In the genomic region with DNA sequence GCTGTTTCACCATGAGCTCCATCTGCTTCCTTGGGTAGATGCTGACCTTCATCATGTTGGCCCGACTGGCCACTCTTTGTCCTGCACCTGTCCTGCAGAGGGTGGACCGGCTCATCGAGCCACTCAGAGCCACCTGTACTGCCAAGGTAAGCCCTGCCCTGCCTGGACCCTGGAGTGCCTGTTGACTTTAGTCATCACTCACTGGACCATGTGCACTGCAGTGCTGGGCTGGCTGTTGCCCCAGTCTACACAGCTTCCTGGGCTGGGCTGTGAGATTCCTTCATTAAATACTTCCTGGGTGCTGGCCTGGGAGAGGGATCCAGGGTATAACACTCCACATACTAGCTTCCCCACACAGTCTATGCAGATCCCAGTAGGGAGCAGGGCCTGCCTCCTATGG, we compare ENCODE assay signal across 20 mouse cellular contexts. TPM values are rescaled to one million over a fixed set of nuclear protein-coding genes. Genes with fewer than 3 reads are reported as not detected.
DNase-seq lines count a peak whose midpoint lies in the region; ATAC-seq and TF ChIP-seq lines count a peak whose summit lies in the region.
"Had no signal": no experiment of that assay in that cellular context is flagged by ENCODE, and none has a peak within 500 bp of the region (broad histone marks: within the 10 kb centered on the region; RNA-seq: fewer than 3 reads in every experiment).

No protein-coding gene starts in this region.

- TF ChIP-seq POLR2A in lung, adult 2 months (IDR thresholded peaks at IDR 0.05; ENCODE audit: borderline replicate concordance, extremely low read depth, low read depth, low read length), result no peak

- WGBS in lung, adult 2 months, result 65% methylated on average over 3 of the region's 3 CpGs
- WGBS in stomach, postnatal 0 days, result 78% methylated on average over 3 of the region's 3 CpGs
- 93% methylated on average over 3 of the region's 3 CpGs for WGBS in kidney, embryonic 15.5 days

- H3K4me2 ChIP-seq in stomach, postnatal 0 days (replicated peaks; ENCODE audit: low read depth), result no peak overlapping the region
- H3K4me2 ChIP-seq in kidney, embryonic 15.5 days, result no peak overlapping the region
- H3K4me2 ChIP-seq: embryonic facial prominence, embryonic 13.5 days; forebrain, embryonic 13.5 days; heart, embryonic 12.5 days had no signal

- H3K9me3 ChIP-seq in stomach, postnatal 0 days (ENCODE audit: control insufficient read depth, low read length), result no peaks in the 10 kb centered on the region
- no peaks in the 10 kb centered on the region for H3K9me3 ChIP-seq in kidney, embryonic 15.5 days (replicated peaks)
- H3K9me3 ChIP-seq: embryonic facial prominence, embryonic 13.5 days; forebrain, embryonic 13.5 days; heart, embryonic 12.5 days; hindbrain, embryonic 10.5 days had no signal

- ATAC-seq in erythroblast, adult 5-6 weeks (replicated peaks; ENCODE audit: low FRiP score, poor library complexity, severe bottlenecking), result 0 out of 2 replicates have a peak, but pooled peaks have one; percentile 20
- peak; percentile 81 for ATAC-seq in stomach, postnatal 0 days (ENCODE audit: low FRiP score, low TSS enrichment)
- ATAC-seq in kidney, embryonic 15.5 days (replicated peaks; ENCODE audit: low FRiP score), result no peak
- ATAC-seq: activated CD4-positive, CD25-positive, alpha-beta regulatory T cell, adult 4 months; forebrain, embryonic 13.5 days; forebrain, postnatal 0 days had no signal

- DNase-seq in lung, adult 18-20 months, result peak; percentile 35 to 56
- DNase-seq in lung, adult 2 months, result no peak
- DNase-seq in lung, postnatal 36 days, result peak; percentile 59
- peak; percentile 60 for DNase-seq in stomach, postnatal 0 days (ENCODE audit: low spot score)
- DNase-seq in right cerebral cortex, postnatal 14 days, result no peak
- DNase-seq: adrenal gland, postnatal 14 days; cerebellum, adult 11-12 months; cerebellum, adult 9-10 months; cerebellum, postnatal 25 days; forebrain, postnatal 0 days; gastrocnemius, postnatal 14 days had no signal

- H3K36me3 ChIP-seq in stomach, postnatal 0 days (ENCODE audit: control insufficient read depth, insufficient read depth, low read length), result peaks cover 37% of the 10 kb centered on the region
- H3K36me3 ChIP-seq in kidney, embryonic 15.5 days, result peaks cover 97% of the 10 kb centered on the region

- no peaks in the 10 kb centered on the region for H3K27me3 ChIP-seq in stomach, postnatal 0 days (ENCODE audit: control insufficient read depth, insufficient read depth, low read length)
- no peaks in the 10 kb centered on the region for H3K27me3 ChIP-seq in kidney, embryonic 15.5 days
- H3K27me3 ChIP-seq: embryonic facial prominence, embryonic 13.5 days; forebrain, embryonic 13.5 days; heart, embryonic 12.5 days had no signal

- H3K27ac ChIP-seq in stomach, postnatal 0 days (replicated peaks), result no peak overlapping the region
- no peak overlapping the region for H3K27ac ChIP-seq in kidney, embryonic 15.5 days
- H3K27ac ChIP-seq: embryonic facial prominence, embryonic 13.5 days; forebrain, embryonic 13.5 days; hindbrain, embryonic 10.5 days had no signal

- no peak overlapping the region for H3K9ac ChIP-seq in stomach, postnatal 0 days (ENCODE audit: low read length)
- H3K9ac ChIP-seq in kidney, embryonic 15.5 days, result no peak overlapping the region
- H3K9ac ChIP-seq: embryonic facial prominence, embryonic 13.5 days; forebrain, embryonic 13.5 days; forebrain, postnatal 0 days; heart, embryonic 12.5 days had no signal

- no peak overlapping the region for H3K4me3 ChIP-seq in lung, adult 2 months (replicated peaks; ENCODE audit: extremely low read depth, low read depth, low read length)
- H3K4me3 ChIP-seq in stomach, postnatal 0 days (ENCODE audit: low read depth, low read length), result no peak overlapping the region
- H3K4me3 ChIP-seq in kidney, embryonic 15.5 days (replicated peaks), result no peak overlapping the region
- H3K4me3 ChIP-seq: embryonic facial prominence, embryonic 13.5 days; forebrain, embryonic 13.5 days; heart, embryonic 12.5 days; hindbrain, embryonic 10.5 days had no signal

- H3K4me1 ChIP-seq in lung, adult 2 months (ENCODE audit: control insufficient read depth, insufficient read depth, low read length), result peaks cover 4% of the 10 kb centered on the region
- peaks cover 5% of the 10 kb centered on the region for H3K4me1 ChIP-seq in stomach, postnatal 0 days (replicated peaks; ENCODE audit: control insufficient read depth, insufficient read depth)
- peaks cover 19% of the 10 kb centered on the region for H3K4me1 ChIP-seq in kidney, embryonic 15.5 days

- TF ChIP-seq EP300 in stomach, postnatal 0 days (optimal IDR thresholded peaks at IDR 0.05), result no peak

- TF ChIP-seq CTCF in lung, adult 2 months (IDR thresholded peaks at IDR 0.05; ENCODE audit: insufficient read depth, low read length), result no peak
- no peak for TF ChIP-seq CTCF in stomach, postnatal 0 days (IDR thresholded peaks at IDR 0.05; ENCODE audit: low read depth)

RNA-seq across cellular contexts. Expression of a gene that starts 6.7 kb away (rescaled TPM):
- 276 and 321 TPM in 2 replicates for polyA plus RNA-seq in lung, adult 2 months (2012; rRNA removed)
- 738 and 1,031 TPM in 2 replicates for total RNA-seq in erythroblast, adult 5-6 weeks (2015; ENCODE audit: low replicate concordance)
- total RNA-seq in erythroblast, adult 5-6 weeks (2017; ENCODE audit: low replicate concordance), result 502 and 613 TPM in 2 replicates
- polyA plus RNA-seq in stomach, postnatal 0 days (2015; fragmentation: Nextera tagmentation; extraction: Ambion mirVana), result 2,380 and 2,431 TPM in 2 replicates
- 2,232 and 2,490 TPM in 2 replicates for polyA plus RNA-seq in kidney, embryonic 15.5 days (2015; fragmentation: Nextera tagmentation; extraction: Ambion mirVana)

RNA-seq across cellular contexts. Expression of a gene that starts 27.5 kb away (rescaled TPM):
- 5.3 and 8.4 TPM in 2 replicates for polyA plus RNA-seq in lung, adult 2 months (2012; rRNA removed)
- total RNA-seq in erythroblast, adult 5-6 weeks (2015; ENCODE audit: low replicate concordance), result 0.21 TPM in 1 of 2 replicates, not detected in the other
- 0.14 and 0.17 TPM in 2 replicates for total RNA-seq in erythroblast, adult 5-6 weeks (2017; ENCODE audit: low replicate concordance)
- 3.2 and 3.5 TPM in 2 replicates for polyA plus RNA-seq in stomach, postnatal 0 days (2015; fragmentation: Nextera tagmentation; extraction: Ambion mirVana)
- 35.2 and 37.4 TPM in 2 replicates for polyA plus RNA-seq in kidney, embryonic 15.5 days (2015; fragmentation: Nextera tagmentation; extraction: Ambion mirVana)

RNA-seq across cellular contexts. Expression of a gene that starts 36.4 kb away (rescaled TPM):
- polyA plus RNA-seq in lung, adult 2 months (2012; rRNA removed), result 1.7 and 2.0 TPM in 2 replicates
- not detected in 2 replicates for total RNA-seq in erythroblast, adult 5-6 weeks (2015; ENCODE audit: low replicate concordance)
- not detected in 2 replicates for total RNA-seq in erythroblast, adult 5-6 weeks (2017; ENCODE audit: low replicate concordance)
- 0.17 and 0.29 TPM in 2 replicates for polyA plus RNA-seq in stomach, postnatal 0 days (2015; fragmentation: Nextera tagmentation; extraction: Ambion mirVana)
- 1.8 TPM in 2 replicates for polyA plus RNA-seq in kidney, embryonic 15.5 days (2015; fragmentation: Nextera tagmentation; extraction: Ambion mirVana)
- total RNA-seq: MEL had no signal
- polyA plus RNA-seq: C2C12 had no signal

RNA-seq across cellular contexts. Expression of a gene that starts 39.6 kb away (rescaled TPM):
- polyA plus RNA-seq in lung, adult 2 months (2012; rRNA removed), result 2.2 and 21.5 TPM in 2 replicates
- 1.7 and 10.2 TPM in 2 replicates for total RNA-seq in erythroblast, adult 5-6 weeks (2015; ENCODE audit: low replicate concordance)
- total RNA-seq in erythroblast, adult 5-6 weeks (2017; ENCODE audit: low replicate concordance), result 7.4 and 10.6 TPM in 2 replicates
- 90.6 and 100.0 TPM in 2 replicates for polyA plus RNA-seq in stomach, postnatal 0 days (2015; fragmentation: Nextera tagmentation; extraction: Ambion mirVana)
- 1.8 and 2.2 TPM in 2 replicates for polyA plus RNA-seq in kidney, embryonic 15.5 days (2015; fragmentation: Nextera tagmentation; extraction: Ambion mirVana)
- polyA plus RNA-seq: activated CD4-positive, CD25-positive, alpha-beta regulatory T cell, adult 4 months; C2C12 had no signal

RNA-seq across cellular contexts. Expression of a gene that starts 51.4 kb away (rescaled TPM):
- polyA plus RNA-seq in lung, adult 2 months (2012; rRNA removed), result 1.3 and 2.5 TPM in 2 replicates
- 1.7 and 2.7 TPM in 2 replicates for total RNA-seq in erythroblast, adult 5-6 weeks (2015; ENCODE audit: low replicate concordance)
- 9.9 and 13.4 TPM in 2 replicates for total RNA-seq in erythroblast, adult 5-6 weeks (2017; ENCODE audit: low replicate concordance)
- 4.1 and 4.8 TPM in 2 replicates for polyA plus RNA-seq in stomach, postnatal 0 days (2015; fragmentation: Nextera tagmentation; extraction: Ambion mirVana)
- 21.3 and 21.7 TPM in 2 replicates for polyA plus RNA-seq in kidney, embryonic 15.5 days (2015; fragmentation: Nextera tagmentation; extraction: Ambion mirVana)

Comparison
In these comparisons a context has a peak if more than half of its experiments do, and no peak if none do; other contexts are left out.
1. DNase-seq: peak in lung, adult 18-20 months (2 of 2), lung, postnatal 36 days (single experiment) and stomach, postnatal 0 days (single experiment); none in lung, adult 2 months (single experiment) and right cerebral cortex, postnatal 14 days (single experiment).